10 mouse cellular contexts compared by ENCODE assay signal in genomic region chr11:88621789-88622188, GRCm38 (mm10).
DNase-seq lines count a peak whose midpoint lies in the region; ATAC-seq and TF ChIP-seq lines count a peak whose summit lies in the region.
"Had no signal": no experiment of that assay in that cellular context is flagged by ENCODE, and none has a peak within 500 bp of the region (broad histone marks: within the 10 kb centered on the region; RNA-seq: fewer than 3 reads in every experiment).

No protein-coding gene starts in this region.

- TF ChIP-seq RAD21 in CH12.LX (IDR thresholded peaks at IDR 0.05; ENCODE audit: low read depth, low read length) = no peak

- in situ Hi-C loops in CH12.LX (cut with MboI; ENCODE audit: low pct_ligation_motif_present, low pct_unique_long_range_greater_than_20kb, low sequenced_read_pairs) = loop anchor here (10.0 kb wide), 1 partner anchor 63 kb away; no protein-coding TSS in a partner anchor

- H3K4me2 ChIP-seq in kidney, postnatal 0 days (ENCODE audit: low read length) = no peak overlapping the region
- H3K4me2 ChIP-seq in CH12.LX (ENCODE audit: insufficient read depth, low read depth, poor library complexity, severe bottlenecking) = no peak overlapping the region
- H3K4me2 ChIP-seq in forebrain, embryonic 13.5 days = no peak overlapping the region
- no peak overlapping the region for H3K4me2 ChIP-seq in lung, postnatal 0 days (replicated peaks; ENCODE audit: low read depth, low read length)
- H3K4me2 ChIP-seq: liver, embryonic 12.5 days had no signal

- TF ChIP-seq EP300 in CH12.LX (IDR thresholded peaks at IDR 0.05; ENCODE audit: low read length) = no peak
- TF ChIP-seq EP300 in lung, postnatal 0 days (IDR thresholded peaks at IDR 0.05) = no peak

- 49% methylated on average over 4 of the region's 4 CpGs for WGBS in heart, embryonic 10.5 days
- 50% methylated on average over 4 of the region's 4 CpGs for WGBS in kidney, postnatal 0 days
- WGBS in forebrain, embryonic 13.5 days = 88% methylated on average over 4 of the region's 4 CpGs
- 62% methylated on average over 4 of the region's 4 CpGs for WGBS in lung, postnatal 0 days

- ATAC-seq in kidney, postnatal 0 days (replicated peaks; ENCODE audit: low FRiP score, low read depth) = no peak
- ATAC-seq in forebrain, embryonic 13.5 days = no peak
- no peak for ATAC-seq in cerebellum, adult (ENCODE audit: insufficient number of reproducible peaks, low FRiP score, low TSS enrichment)
- no peak for ATAC-seq in lung, postnatal 0 days
- ATAC-seq: liver, embryonic 12.5 days; midbrain, embryonic 16.5 days had no signal

- H3K4me1 ChIP-seq in heart, embryonic 10.5 days = peaks cover 89% of the 10 kb centered on the region
- peaks cover 84% of the 10 kb centered on the region for H3K4me1 ChIP-seq in kidney, postnatal 0 days (replicated peaks; ENCODE audit: insufficient read depth, low read length)
- peaks cover 21 to 85% of the 10 kb centered on the region in 2 experiments for H3K4me1 ChIP-seq in CH12.LX (ENCODE audit: control insufficient read depth in 1 of 2, insufficient read depth in 2 of 2)
- peaks cover 98% of the 10 kb centered on the region for H3K4me1 ChIP-seq in forebrain, embryonic 13.5 days
- peaks cover 32% of the 10 kb centered on the region for H3K4me1 ChIP-seq in lung, postnatal 0 days (ENCODE audit: insufficient read depth, low read depth, low read length)

- peaks cover 8% of the 10 kb centered on the region; the same call in 1 of the 2 replicates for H3K36me3 ChIP-seq in heart, embryonic 10.5 days
- H3K36me3 ChIP-seq in kidney, postnatal 0 days (ENCODE audit: insufficient read depth, low read length) = no peaks in the 10 kb centered on the region
- H3K36me3 ChIP-seq in CH12.LX (replicated peaks in 1 of 2; ENCODE audit: control insufficient read depth in 1 of 2, insufficient read depth in 1 of 2, low read length in 1 of 2) = peaks cover 5 to 52% of the 10 kb centered on the region in 2 experiments
- no peaks in the 10 kb centered on the region for H3K36me3 ChIP-seq in forebrain, embryonic 13.5 days (ENCODE audit: poor library complexity, severe bottlenecking)
- no peaks in the 10 kb centered on the region for H3K36me3 ChIP-seq in lung, postnatal 0 days (ENCODE audit: insufficient read depth, low read length)
- H3K36me3 ChIP-seq: liver, embryonic 12.5 days had no signal

- H3K4me3 ChIP-seq in heart, embryonic 10.5 days = no peak overlapping the region
- no peak overlapping the region for H3K4me3 ChIP-seq in kidney, postnatal 0 days (replicated peaks; ENCODE audit: low read depth, low read length)
- H3K4me3 ChIP-seq in CH12.LX (replicated peaks in 1 of 3; ENCODE audit: low read depth in 2 of 3, low read length in 2 of 3, poor library complexity in 1 of 3) = no peak overlapping the region
- no peak overlapping the region for H3K4me3 ChIP-seq in forebrain, embryonic 13.5 days
- no peak overlapping the region for H3K4me3 ChIP-seq in lung, postnatal 0 days (ENCODE audit: low read depth, low read length)
- H3K4me3 ChIP-seq: liver, embryonic 12.5 days had no signal

- peaks cover 37% of the 10 kb centered on the region for H3K79me2 ChIP-seq in CH12.LX (replicated peaks; ENCODE audit: control insufficient read depth, extremely low read depth, insufficient read depth, poor library complexity, severe bottlenecking)

- dilution Hi-C loops in CH12.LX (cut with MboI; ENCODE audit: extremely low pct_ligation_motif_present, extremely low pct_unique_long_range_greater_than_20kb, low sequenced_read_pairs) = no loop called here

- no peaks in the 10 kb centered on the region for H3K9me3 ChIP-seq in heart, embryonic 10.5 days
- H3K9me3 ChIP-seq in kidney, postnatal 0 days (replicated peaks; ENCODE audit: low read length) = no peaks in the 10 kb centered on the region
- H3K9me3 ChIP-seq in CH12.LX (replicated peaks; ENCODE audit: low read length) = no peaks in the 10 kb centered on the region
- no peaks in the 10 kb centered on the region for H3K9me3 ChIP-seq in forebrain, embryonic 13.5 days (replicated peaks)
- H3K9me3 ChIP-seq in lung, postnatal 0 days (ENCODE audit: low read length) = no peaks in the 10 kb centered on the region
- H3K9me3 ChIP-seq: liver, embryonic 12.5 days had no signal

- TF ChIP-seq CTCF in kidney, postnatal 0 days (IDR thresholded peaks at IDR 0.05; ENCODE audit: low read depth) = no peak
- TF ChIP-seq CTCF in CH12.LX (conservative IDR thresholded peaks at IDR 0.05 in 1 of 2, IDR thresholded peaks at IDR 0.05 in 1 of 2; ENCODE audit: low read depth in 2 of 2, low read length in 2 of 2) = no peak
- TF ChIP-seq CTCF in lung, postnatal 0 days (IDR thresholded peaks at IDR 0.05) = no peak

- H3K9ac ChIP-seq in kidney, postnatal 0 days (ENCODE audit: low read depth, low read length) = no peak overlapping the region
- peak overlapping the region; percentile 36; the same call in 1 of the 2 replicates for H3K9ac ChIP-seq in CH12.LX (ENCODE audit: insufficient read depth, low read depth)
- H3K9ac ChIP-seq in forebrain, embryonic 13.5 days = no peak overlapping the region
- no peak overlapping the region for H3K9ac ChIP-seq in lung, postnatal 0 days (replicated peaks; ENCODE audit: low read depth)
- H3K9ac ChIP-seq: liver, embryonic 12.5 days had no signal

- no peak for TF ChIP-seq POLR2A in CH12.LX (IDR thresholded peaks at IDR 0.05; ENCODE audit: low read depth, low read length)

- H3K27ac ChIP-seq in heart, embryonic 10.5 days = peak overlapping the region; percentile 80
- peak overlapping the region; percentile 77 for H3K27ac ChIP-seq in kidney, postnatal 0 days
- peak overlapping the region; percentile 48 for H3K27ac ChIP-seq in CH12.LX (ENCODE audit: insufficient read depth, low read depth)
- H3K27ac ChIP-seq in forebrain, embryonic 13.5 days = peak overlapping the region; percentile 89
- H3K27ac ChIP-seq in lung, postnatal 0 days (ENCODE audit: low read length) = no peak overlapping the region
- H3K27ac ChIP-seq: liver, embryonic 12.5 days had no signal

- no peaks in the 10 kb centered on the region for H3K27me3 ChIP-seq in heart, embryonic 10.5 days (ENCODE audit: insufficient read depth, poor library complexity, severe bottlenecking)
- no peaks in the 10 kb centered on the region for H3K27me3 ChIP-seq in kidney, postnatal 0 days (ENCODE audit: insufficient read depth, low read length)
- H3K27me3 ChIP-seq in CH12.LX (replicated peaks) = no peaks in the 10 kb centered on the region
- H3K27me3 ChIP-seq in forebrain, embryonic 13.5 days = no peaks in the 10 kb centered on the region
- no peaks in the 10 kb centered on the region for H3K27me3 ChIP-seq in lung, postnatal 0 days (replicated peaks; ENCODE audit: insufficient read depth, low read length)
- H3K27me3 ChIP-seq: liver, embryonic 12.5 days had no signal

- DNase-seq in heart, embryonic 10.5 days (ENCODE audit: low spot score) = no peak
- no peak for DNase-seq in heart, adult 11 months
- DNase-seq in kidney, postnatal 0 days (ENCODE audit: low spot score) = no peak
- DNase-seq in kidney, postnatal 4 days = no peak
- DNase-seq in CH12.LX (ENCODE audit: extremely low read depth) = no peak
- DNase-seq in lung, postnatal 0 days (ENCODE audit: low spot score) = no peak

TF ChIP-seq in CH12.LX, 34 proteins besides CTCF, POLR2A, EP300 and RAD21:
- no peak for TF ChIP-seq MEF2A (IDR thresholded peaks at IDR 0.05; ENCODE audit: borderline replicate concordance, low read depth, low read length)
- no peak for TF ChIP-seq ETS1 (conservative IDR thresholded peaks at IDR 0.05; ENCODE audit: low read depth, low read length)
- no peak for TF ChIP-seq ZKSCAN1 (IDR thresholded peaks at IDR 0.05; ENCODE audit: borderline replicate concordance, low read depth, low read length)
- TF ChIP-seq USF1 (IDR thresholded peaks at IDR 0.05; ENCODE audit: low read depth, low read length) = no peak
- TF ChIP-seq CHD1 (IDR thresholded peaks at IDR 0.05; ENCODE audit: low read depth, low read length) = no peak
- no peak for TF ChIP-seq CHD2 (IDR thresholded peaks at IDR 0.05; ENCODE audit: low read length)
- TF ChIP-seq ELF1 (IDR thresholded peaks at IDR 0.05; ENCODE audit: low read depth, low read length) = no peak
- no peak for TF ChIP-seq ZC3H11A (IDR thresholded peaks at IDR 0.05; ENCODE audit: low read depth, low read length)
TF ChIP-seq in CH12.LX: peak in this region for 0.
